Mouse (Mus musculus) CH12.LX (cell line): ENCODE results near the gene Zfp639.

Experiments used
- CTCF ChIP-seq, 2 experiments: IDR thresholded peaks in 1 of 2; conservative IDR thresholded peaks in 1 of 2; 2 replicates each; pipeline ENCODE4 v1.5.1; 2011 to 2012; ENCODE audit warnings: low read depth in 2 of 2, low read length in 2 of 2, improper control_type of control experiment in 1 of 2, inconsistent platforms in 1 of 2, mild to moderate bottlenecking in 1 of 2, moderate library complexity in 1 of 2
- EP300 ChIP-seq: IDR thresholded peaks from 2 replicates; pipeline ENCODE4 v1.6.1; 2011; ENCODE audit warnings: low read length, improper control_type of control experiment
- ETS1 ChIP-seq: conservative IDR thresholded peaks from 2 replicates; pipeline ENCODE4 v1.6.1; 2012; ENCODE audit warnings: low read depth, mild to moderate bottlenecking, inconsistent platforms, low read length, improper control_type of control experiment, moderate library complexity
- KAT2A ChIP-seq: IDR thresholded peaks from 2 replicates; pipeline ENCODE4 v1.6.1; 2012; ENCODE audit warnings: low read length, improper control_type of control experiment, inconsistent platforms; ENCODE audit not compliant: insufficient replicate concordance
- MAZ ChIP-seq: IDR thresholded peaks from 2 replicates; pipeline ENCODE4 v1.6.1; 2012; ENCODE audit warnings: low read depth, mild to moderate bottlenecking, inconsistent platforms, low read length, improper control_type of control experiment, moderate library complexity
- MYC ChIP-seq: IDR thresholded peaks from 2 replicates; pipeline ENCODE4 v1.6.1; 2011; ENCODE audit warnings: low read depth, mild to moderate bottlenecking, improper control_type of control experiment, low read length
- PAX5 ChIP-seq: IDR thresholded peaks from 2 replicates; pipeline ENCODE4 v1.6.1; 2012; ENCODE audit warnings: low read length, inconsistent platforms, mixed read lengths
- RAD21 ChIP-seq: IDR thresholded peaks from 2 replicates; pipeline ENCODE4 v1.6.1; 2011; ENCODE audit warnings: low read depth, mild to moderate bottlenecking, low read length, improper control_type of control experiment, moderate library complexity
- TCF12 ChIP-seq: IDR thresholded peaks from 2 replicates; pipeline ENCODE4 v1.6.1; 2014; ENCODE audit warnings: low read depth, mild to moderate bottlenecking, inconsistent platforms, low read length, improper control_type of control experiment
- USF1 ChIP-seq: IDR thresholded peaks from 2 replicates; pipeline ENCODE4 v1.6.1; 2014; ENCODE audit warnings: low read depth, mild to moderate bottlenecking, inconsistent platforms, low read length, improper control_type of control experiment
- USF2 ChIP-seq: conservative IDR thresholded peaks from 2 replicates; pipeline ENCODE4 v1.6.1; 2011; ENCODE audit warnings: low read depth, low read length, improper control_type of control experiment
- ZMIZ1 ChIP-seq: IDR thresholded peaks from 2 replicates; pipeline ENCODE4 v1.6.1; 2012; ENCODE audit warnings: low read depth, mild to moderate bottlenecking, inconsistent platforms, low read length, improper control_type of control experiment

- TF ChIP-seq KAT2A (no peak), USF1 (no peak), EP300 (no peak), CTCF (conservative IDR thresholded peaks at IDR 0.05 in 1 of 2, IDR thresholded peaks at IDR 0.05 in 1 of 2; ENCODE audit: low read depth in 2 of 2, low read length in 2 of 2) (no peak), USF2 (no peak), ETS1 (no peak), MYC (no peak), ZMIZ1 (no peak), RAD21 (no peak), TCF12 (peak; percentile 52; the same call in 1 of the 2 replicates), PAX5 (no peak), MAZ (peak; percentile 69; the same call in 1 of the 2 replicates)
Observed at GRCm38 (mm10) chr3:32529303-32529898, 19.3 kb downstream of the Zfp639 start, which contains the start of gene Mfn1.
